Mouse (Mus musculus) testis, adult 2 months (tissue): ENCODE measurements around the gene Ttc38. TPM values are rescaled to one million over a fixed set of nuclear protein-coding genes. Genes with fewer than 3 reads are reported as not detected.

Experiments used
- H3K27ac ChIP-seq: fragments of 200-500 bp; 2 replicates; pipeline ENCODE4 v1.5.1; 2012; ENCODE audit warnings: low read depth, low read length; ENCODE audit not compliant: control insufficient read depth, insufficient read depth
- H3K27me3 ChIP-seq: fragments of 200-500 bp; 2 replicates; pipeline ENCODE4 v1.6.1; 2012; ENCODE audit warnings: mild to moderate bottlenecking, low read length, moderate library complexity; ENCODE audit not compliant: control insufficient read depth, insufficient read depth
- H3K36me3 ChIP-seq: fragments of 200-500 bp; 2 replicates; pipeline ENCODE4 v1.6.1; 2012; ENCODE audit warnings: mild to moderate bottlenecking, low read length; ENCODE audit not compliant: control insufficient read depth, insufficient read depth
- H3K4me1 ChIP-seq: fragments of 200-500 bp; 2 replicates; pipeline ENCODE4 v1.6.1; 2012; ENCODE audit warnings: low read length; ENCODE audit not compliant: control insufficient read depth, insufficient read depth
- H3K4me3 ChIP-seq: fragments of 200-500 bp; 2 replicates; pipeline ENCODE4 v1.5.1; 2012; ENCODE audit warnings: low read depth, mild to moderate bottlenecking, low read length, moderate library complexity, mixed read lengths; ENCODE audit not compliant: control insufficient read depth
- CTCF ChIP-seq: fragments of 200-500 bp; IDR thresholded peaks from 2 replicates; pipeline ENCODE4 v1.5.1; 2012; ENCODE audit warnings: low read depth, mild to moderate bottlenecking, inconsistent platforms, low read length, moderate library complexity; ENCODE audit not compliant: control insufficient read depth, insufficient read depth, insufficient replicate concordance
- POLR2A ChIP-seq: fragments of 200-500 bp; IDR thresholded peaks from 2 replicates; pipeline ENCODE4 v1.6.1; 2012; ENCODE audit warnings: low read depth, mild to moderate bottlenecking, inconsistent platforms, low read length, moderate library complexity; ENCODE audit not compliant: control insufficient read depth
- polyA plus RNA-seq: library from polyadenylated mRNA; depleted of rRNA; stranded (reverse); fragments of >200 nt; gene quantifications from 2 replicates; pipeline ENCODE4 v1.2.3, GENCODE M21; 2012; rRNA removed

Gene Ttc38
- 1.6 and 1.9 TPM in 2 replicates for polyA plus RNA-seq

GRCm38 (mm10) chr15:85831954-85832590 lies at the start of gene Ttc38:
Ttc38 (plus strand) TSS chr15:85832306.
- peak within 1 kb of the TSS; percentile 92 for H3K4me3 ChIP-seq
- H3K27ac ChIP-seq: peak within 1 kb of the TSS; percentile 37; the same call in 1 of the 2 replicates
- TF ChIP-seq POLR2A (no peak), CTCF (no peak)
- H3K27me3 ChIP-seq: no peaks in the 10 kb centered on the region
- peaks cover 22% of the 10 kb centered on the region for H3K4me1 ChIP-seq
- H3K36me3 ChIP-seq: no peaks in the 10 kb centered on the region

GRCm38 (mm10) chr15:85783146-85783545 lies 49.0 kb upstream of the Ttc38 start:
- no peaks in the 10 kb centered on the region for H3K36me3 ChIP-seq
- no peak overlapping the region for H3K4me3 ChIP-seq
- no peak for TF ChIP-seq CTCF
- no peaks in the 10 kb centered on the region for H3K27me3 ChIP-seq
- H3K27ac ChIP-seq: no peak overlapping the region
- H3K4me1 ChIP-seq: no peaks in the 10 kb centered on the region

GRCm38 (mm10) chr15:85784341-85784740 lies 47.8 kb upstream of the Ttc38 start:
- H3K36me3 ChIP-seq: no peaks in the 10 kb centered on the region
- no peak overlapping the region for H3K27ac ChIP-seq
- H3K4me1 ChIP-seq: no peaks in the 10 kb centered on the region
- H3K27me3 ChIP-seq: no peaks in the 10 kb centered on the region
- TF ChIP-seq POLR2A: no peak
- TF ChIP-seq CTCF: no peak
- no peak overlapping the region for H3K4me3 ChIP-seq

- Histone ChIP-seq H3K36me3 (no peaks in the 10 kb centered on the region), H3K4me3 (no peak overlapping the region), H3K27me3 (no peaks in the 10 kb centered on the region), H3K4me1 (no peaks in the 10 kb centered on the region), H3K27ac (no peak overlapping the region)
- TF ChIP-seq POLR2A (no peak), CTCF (no peak)
Measured at GRCm38 (mm10) chr15:85786711-85787110, 45.4 kb upstream of the Ttc38 start.

- Histone ChIP-seq H3K4me1 (no peaks in the 10 kb centered on the region), H3K4me3 (no peak overlapping the region), H3K36me3 (no peaks in the 10 kb centered on the region), H3K27me3 (no peaks in the 10 kb centered on the region), H3K27ac (no peak overlapping the region)
- TF ChIP-seq CTCF: no peak
- TF ChIP-seq POLR2A: no peak
Measured at GRCm38 (mm10) chr15:85787482-85787881, 44.6 kb upstream of the Ttc38 start.

- Histone ChIP-seq H3K4me3 (no peak overlapping the region), H3K36me3 (no peaks in the 10 kb centered on the region), H3K4me1 (no peaks in the 10 kb centered on the region), H3K27me3 (no peaks in the 10 kb centered on the region), H3K27ac (no peak overlapping the region)
- TF ChIP-seq CTCF (no peak), POLR2A (no peak)
Measured at GRCm38 (mm10) chr15:85788051-85788450, 44.1 kb upstream of the Ttc38 start.

- Histone ChIP-seq H3K36me3 (no peaks in the 10 kb centered on the region), H3K27me3 (no peaks in the 10 kb centered on the region), H3K27ac (no peak overlapping the region), H3K4me3 (no peak overlapping the region), H3K4me1 (no peaks in the 10 kb centered on the region)
- no peak for TF ChIP-seq CTCF
- no peak for TF ChIP-seq POLR2A
Measured at GRCm38 (mm10) chr15:85788633-85789032, 43.5 kb upstream of the Ttc38 start.
